Mouse (Mus musculus): ENCODE data around the gene Asprv1.

The Asprv1 gene

DNA sequence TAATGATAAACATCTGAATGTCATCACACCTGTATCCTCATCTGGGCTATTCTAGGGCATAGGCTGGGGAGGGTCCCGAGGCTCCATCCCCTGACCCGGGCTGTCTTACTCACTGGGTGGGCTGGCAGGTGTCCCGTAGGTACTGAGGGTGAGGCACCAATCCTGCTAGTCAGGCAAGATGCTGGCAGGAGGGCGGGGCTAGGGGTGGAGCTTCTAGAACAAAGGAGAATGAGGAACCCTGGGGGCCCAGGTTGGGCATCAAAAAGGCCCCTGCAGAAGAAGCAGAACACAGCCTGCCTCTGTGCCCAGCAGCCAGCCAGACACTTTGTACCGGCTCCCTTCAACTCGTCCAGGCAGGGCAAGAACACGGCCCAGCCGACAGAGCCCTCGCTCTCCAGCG is at the start of gene Asprv1:
TSS of gene Asprv1 (plus strand) at position 219 of the 400 bp plus-strand sequence.
- DNase-seq (ENCODE audit: low read depth, low spot score) = no peak

DNA sequence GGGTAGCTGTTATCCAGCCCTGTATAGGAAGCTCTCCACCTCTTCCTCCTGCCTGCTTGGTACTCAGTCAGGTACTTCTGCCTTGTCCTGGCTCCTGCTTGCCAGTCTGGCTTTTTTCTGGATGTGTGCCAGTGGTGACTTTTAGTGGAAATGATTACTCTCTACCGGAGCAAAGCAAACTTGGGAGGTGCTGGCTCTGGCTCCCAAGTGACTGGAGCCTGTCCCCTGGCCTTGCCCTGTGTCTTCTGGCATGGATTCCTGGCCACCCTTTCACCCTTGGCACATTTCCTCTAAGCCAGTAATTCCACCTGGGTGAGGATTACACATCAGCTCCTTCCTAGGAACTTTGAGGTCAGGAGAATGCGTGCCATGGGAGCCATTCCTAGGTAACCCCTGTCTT is 49.6 kb upstream of the Asprv1 start:
- no peak for DNase-seq (ENCODE audit: low read depth, low spot score)

DNA sequence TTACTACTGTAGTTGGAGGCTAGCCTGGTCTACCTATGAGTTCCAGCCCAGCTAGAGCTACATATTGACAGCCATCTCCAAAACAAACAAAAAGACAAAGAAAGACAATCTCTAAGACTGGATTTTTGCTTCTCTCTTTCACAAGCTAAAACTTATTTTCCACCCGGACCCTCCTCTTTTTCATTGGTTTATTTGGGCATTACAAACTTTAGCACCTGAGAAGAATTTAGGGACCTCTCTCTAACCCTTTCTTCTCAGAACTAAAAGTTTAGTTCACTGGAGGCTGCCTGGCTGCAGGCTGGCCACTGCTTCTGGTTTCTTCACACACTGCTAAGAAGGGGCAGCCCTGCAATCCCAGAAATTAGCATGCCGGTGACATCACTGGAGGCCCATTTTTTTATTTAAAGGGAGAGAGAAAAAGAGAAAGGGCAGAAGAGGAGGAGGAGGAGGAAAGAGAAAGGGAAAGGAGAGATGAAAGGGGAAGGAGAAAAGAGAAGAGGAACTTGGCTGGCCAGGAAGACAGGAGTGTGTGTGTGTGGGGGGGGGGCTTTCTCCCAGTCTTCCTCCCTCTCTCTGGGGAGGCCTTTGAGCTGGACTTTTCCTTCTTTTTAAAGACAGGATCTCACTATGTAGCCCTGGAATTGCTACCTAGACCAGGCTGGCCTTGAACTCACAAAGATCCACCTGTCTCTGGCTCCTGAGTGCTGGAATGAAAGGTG is 48.7 kb upstream of the Asprv1 start:
- no peak for DNase-seq (ENCODE audit: low read depth, low spot score)

- DNase-seq (ENCODE audit: low read depth, low spot score) = no peak
These were observed 48.0 kb upstream of the Asprv1 start for GRCm38 (mm10) chr6:86579926-86580325.

DNA sequence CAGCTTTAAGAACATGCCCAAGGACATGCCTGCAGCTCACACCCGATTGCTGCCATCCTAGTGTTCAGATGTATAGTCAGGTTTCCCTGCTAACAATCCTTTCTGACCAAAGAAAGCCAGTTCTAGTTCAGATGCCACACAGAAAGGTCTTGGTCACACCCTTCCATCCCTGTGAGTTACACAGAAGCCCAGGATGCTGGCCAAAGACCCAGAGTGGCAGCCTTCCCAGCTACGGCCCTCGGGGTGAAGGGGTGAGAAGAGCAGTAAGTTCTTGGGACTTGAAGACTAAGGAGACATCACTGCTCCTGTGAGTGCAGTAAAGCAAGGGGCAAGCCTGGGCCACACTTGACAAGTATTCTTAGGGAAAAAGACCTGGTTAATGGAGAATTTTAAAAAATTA is 44.8 kb upstream of the Asprv1 start:
- no peak for DNase-seq (ENCODE audit: low read depth, low spot score)

- no peak for DNase-seq (ENCODE audit: low read depth, low spot score)
These were observed 44.3 kb upstream of the Asprv1 start for GRCm38 (mm10) chr6:86583601-86584215.

GRCm38 (mm10) chr6:86584296-86585015 is 43.5 kb upstream of the Asprv1 start:
- no peak for DNase-seq (ENCODE audit: low read depth, low spot score)

DNA sequence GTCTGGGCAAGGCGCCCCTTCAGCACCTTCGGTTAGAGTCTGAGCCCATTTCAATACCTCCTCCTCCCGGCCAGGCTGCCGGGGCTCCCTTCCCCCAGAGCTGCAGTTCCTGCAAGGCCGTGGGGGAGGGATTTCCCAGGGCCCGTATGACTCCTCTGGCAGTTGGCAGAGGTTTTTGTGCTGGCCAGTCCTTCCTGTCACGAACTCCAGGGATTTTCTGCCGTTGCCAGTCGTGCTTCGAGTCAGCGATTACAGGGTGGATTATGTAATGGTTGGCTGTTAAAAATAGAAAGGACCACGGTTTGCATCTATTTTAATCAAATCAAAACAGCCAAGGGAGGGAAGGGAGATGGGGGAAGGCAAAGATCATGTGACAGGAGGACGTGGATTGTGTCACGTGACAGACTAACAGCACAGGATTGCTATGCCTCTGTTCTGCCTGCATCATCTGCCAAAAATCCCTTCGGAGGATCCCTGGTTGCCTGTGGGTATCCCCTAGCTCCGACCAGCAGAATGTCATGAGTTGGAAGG is 42.8 kb upstream of the Asprv1 start:
- DNase-seq (ENCODE audit: low read depth, low spot score) = no peak

DNA sequence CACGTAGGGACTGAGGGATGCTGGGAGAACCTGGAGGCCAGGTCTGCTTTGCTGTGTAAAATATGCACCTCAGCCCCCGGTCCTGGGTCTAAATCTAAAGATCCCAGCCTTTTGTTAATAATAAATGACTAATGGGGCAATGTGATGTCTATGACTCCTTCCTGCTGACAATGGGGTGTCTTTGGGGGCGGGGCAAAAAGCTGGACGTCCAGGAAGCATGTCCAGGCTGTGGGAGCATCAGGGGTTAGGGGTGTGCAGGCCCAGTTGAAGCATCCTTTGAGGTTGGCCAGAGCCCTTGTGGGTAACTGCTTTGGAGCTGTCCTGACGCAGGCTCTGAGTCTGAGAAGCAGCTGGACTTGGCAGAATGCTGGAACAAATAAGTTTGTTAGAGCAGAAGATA is 41.9 kb upstream of the Asprv1 start:
- no peak for DNase-seq (ENCODE audit: low read depth, low spot score)

DNA sequence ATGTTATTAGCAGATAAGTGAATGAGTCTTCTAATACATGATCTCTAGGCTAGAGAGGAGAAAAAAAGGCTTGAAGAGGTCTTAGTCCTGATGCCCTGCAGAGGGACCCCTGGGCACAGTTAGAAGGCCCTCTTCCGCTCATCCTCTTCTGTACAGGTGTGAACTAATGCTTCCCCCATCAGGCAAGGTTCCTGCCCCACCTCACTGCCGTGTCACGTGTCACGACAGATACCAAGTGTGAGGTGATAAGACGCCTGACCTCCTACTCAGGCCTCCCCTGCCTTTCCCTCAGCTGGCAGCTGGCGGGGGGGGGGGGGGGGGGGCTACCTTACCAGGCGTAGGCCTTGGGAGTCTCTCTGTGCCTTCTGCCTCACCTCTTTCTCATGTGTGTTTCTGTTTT is 39.5 kb upstream of the Asprv1 start:
- no peak for DNase-seq (ENCODE audit: low read depth, low spot score)

DNA sequence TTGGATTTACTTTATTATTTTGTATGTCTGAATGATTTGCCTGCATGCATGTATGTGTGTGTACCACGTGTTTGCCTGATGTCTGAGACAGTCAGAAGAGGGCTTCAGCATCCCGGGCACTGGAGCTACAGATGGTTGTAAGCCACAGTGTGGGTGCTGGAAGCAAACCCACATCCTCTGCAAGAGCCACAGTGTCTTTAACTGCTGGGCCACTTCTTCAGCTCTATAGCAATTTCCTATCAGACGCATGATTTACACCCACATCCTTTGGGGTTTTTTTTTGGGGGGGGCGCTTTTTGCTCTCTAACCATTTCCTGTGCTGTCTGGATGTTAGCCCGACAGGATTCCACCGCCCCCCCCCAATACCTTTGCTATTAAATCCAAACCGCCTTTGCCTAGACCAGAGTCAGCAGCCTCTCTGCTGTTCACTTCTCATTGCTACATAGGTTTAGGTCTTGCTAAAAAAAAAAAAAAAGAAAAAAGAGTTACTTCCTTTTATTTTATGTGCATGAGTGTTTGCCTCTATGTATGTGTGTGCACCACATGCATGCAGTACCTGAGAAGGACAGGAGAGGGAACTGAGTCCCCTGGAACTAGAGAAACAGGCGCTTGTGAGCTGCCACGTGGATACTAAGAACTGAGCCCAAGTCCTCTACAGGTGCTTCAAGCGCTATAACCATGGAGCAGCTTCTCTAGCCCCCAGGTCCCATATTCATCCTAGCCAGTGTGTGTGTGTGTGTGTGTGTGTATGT is 34.6 kb upstream of the Asprv1 start:
- DNase-seq (ENCODE audit: low read depth, low spot score) = peak; percentile 62

- DNase-seq (ENCODE audit: low read depth, low spot score) = peak; percentile 92
These were observed 33.3 kb upstream of the Asprv1 start for GRCm38 (mm10) chr6:86594636-86595035.

- no peak for DNase-seq (ENCODE audit: low read depth, low spot score)
These were observed 32.0 kb upstream of the Asprv1 start for GRCm38 (mm10) chr6:86595865-86596440.

- DNase-seq (ENCODE audit: low read depth, low spot score) = no peak
These were observed 29.2 kb upstream of the Asprv1 start for GRCm38 (mm10) chr6:86598742-86599193.

DNA sequence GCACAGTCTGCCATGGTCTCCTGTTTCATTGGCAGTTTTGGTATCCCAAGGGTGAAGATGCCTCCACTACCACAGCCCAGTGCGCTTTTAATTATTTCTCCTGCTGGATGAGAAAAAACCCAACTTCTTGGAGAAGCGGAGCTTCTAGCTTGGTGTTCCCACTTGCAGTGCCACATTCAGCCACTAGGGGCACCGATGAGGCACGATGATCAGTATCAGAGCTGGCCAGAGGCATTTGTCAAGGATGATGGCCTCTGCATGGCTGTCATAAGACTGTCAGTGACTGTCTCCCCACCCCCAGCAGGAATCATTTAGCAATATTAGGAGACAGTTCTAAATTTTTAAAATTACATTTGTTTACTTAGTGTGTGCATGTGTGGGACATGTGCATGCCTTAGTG is 28.8 kb upstream of the Asprv1 start:
- peak; percentile 66 for DNase-seq (ENCODE audit: low read depth, low spot score)

DNA sequence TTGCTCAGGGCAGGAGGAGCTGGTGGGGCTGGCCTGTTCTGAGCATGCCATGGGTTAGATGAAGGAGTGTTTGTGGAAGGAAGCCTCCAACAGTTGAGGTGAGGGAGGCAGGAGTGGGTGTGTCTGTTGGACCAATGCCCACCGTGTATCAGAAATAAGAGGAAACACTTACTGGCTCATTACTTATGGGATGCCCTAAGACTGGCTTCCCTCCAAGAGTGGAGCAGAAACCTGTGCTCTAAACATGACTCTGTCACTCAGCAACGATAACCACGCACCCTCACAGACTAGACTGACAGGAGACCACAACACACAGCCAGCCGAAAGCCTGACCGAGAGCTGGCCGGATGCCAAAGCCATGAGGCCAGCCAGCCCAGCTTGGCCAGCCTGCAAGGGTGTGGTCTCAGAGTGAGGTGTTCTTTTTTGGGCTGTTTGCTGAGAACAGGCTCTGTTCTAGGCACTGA is 28.0 kb upstream of the Asprv1 start:
- peak; percentile 47 for DNase-seq (ENCODE audit: low read depth, low spot score)

DNA sequence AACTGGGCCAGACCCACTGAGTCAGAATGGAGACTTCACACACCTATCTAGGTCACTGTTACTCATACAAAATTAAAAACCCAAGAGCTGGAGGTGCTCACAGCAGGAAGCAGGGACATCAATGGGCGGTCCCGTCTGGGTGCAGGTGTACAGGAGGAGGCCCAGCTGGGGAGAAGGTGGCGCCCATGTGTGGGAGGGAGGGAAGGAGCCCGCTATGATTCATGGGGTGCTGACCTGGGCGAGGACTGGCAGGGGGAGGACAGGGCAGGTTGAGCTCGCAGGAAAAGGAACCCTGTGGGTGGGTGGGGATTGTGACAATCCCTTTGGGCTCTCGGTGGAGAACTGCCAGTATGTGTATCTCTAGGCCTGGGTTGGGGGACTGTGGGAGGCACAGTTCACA is 22.7 kb upstream of the Asprv1 start:
- peak; percentile 27 for DNase-seq (ENCODE audit: low read depth, low spot score)

DNA sequence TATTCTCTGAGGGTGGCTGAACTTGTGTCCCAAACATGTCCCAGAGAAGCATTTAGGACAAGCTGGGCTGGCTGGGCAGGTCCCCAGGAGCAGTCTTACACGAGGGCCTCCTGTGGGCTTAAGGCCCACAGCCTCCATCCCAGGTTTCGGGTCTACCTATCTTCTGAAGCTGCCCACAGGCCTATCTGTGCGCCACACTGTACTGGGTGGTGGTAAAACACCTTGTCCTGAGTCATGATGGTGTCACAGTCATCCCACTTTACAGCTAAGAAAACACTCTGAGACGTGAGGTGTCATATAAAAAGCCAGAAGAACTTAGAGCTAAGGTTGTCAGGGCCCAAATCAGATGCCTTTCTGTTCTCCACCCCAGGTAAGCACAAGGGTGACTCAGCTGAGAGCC is 21.7 kb upstream of the Asprv1 start:
- no peak for DNase-seq (ENCODE audit: low read depth, low spot score)

DNA sequence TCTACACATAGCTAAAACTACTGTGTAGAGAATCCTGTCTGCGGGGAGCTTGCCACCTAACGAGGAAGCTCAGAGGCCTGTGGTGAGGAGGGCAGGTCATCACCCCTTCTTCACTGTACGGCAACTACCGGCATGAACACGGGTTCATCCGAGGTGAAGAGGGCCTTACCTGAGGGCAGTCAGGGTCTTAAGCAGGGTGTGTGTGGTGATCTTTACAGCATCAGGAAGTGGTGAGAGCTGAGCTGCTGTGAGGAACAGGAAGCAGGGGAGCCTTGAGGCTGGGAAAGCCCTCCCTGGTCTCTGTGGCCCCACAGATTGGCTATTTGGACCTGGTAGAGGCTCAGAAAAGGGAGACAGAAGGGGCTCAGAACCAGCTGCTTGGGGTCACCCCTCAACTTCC is 20.5 kb upstream of the Asprv1 start:
- DNase-seq (ENCODE audit: low read depth, low spot score) = no peak

DNA sequence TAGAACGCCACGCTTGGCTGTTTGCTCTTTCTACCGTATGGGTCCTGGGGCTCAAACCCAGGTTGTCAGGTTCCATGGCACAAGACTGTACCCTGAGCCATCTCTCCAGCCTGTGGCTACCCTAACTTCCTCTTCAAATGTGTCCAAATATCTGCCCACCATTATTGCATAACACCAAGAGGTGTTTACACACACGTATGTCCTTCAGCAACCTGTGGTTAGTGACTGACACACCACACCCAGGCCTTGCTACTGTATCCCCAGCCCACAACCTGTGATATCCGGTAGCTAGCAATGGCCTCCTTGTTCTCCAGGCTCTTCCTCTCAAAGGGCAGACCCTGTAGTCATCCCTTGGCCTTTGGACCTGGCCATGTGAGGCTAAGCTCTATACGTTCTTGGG is 18.7 kb upstream of the Asprv1 start:
- no peak for DNase-seq (ENCODE audit: low read depth, low spot score)

- DNase-seq (ENCODE audit: low read depth, low spot score) = no peak
These were observed 17.2 kb upstream of the Asprv1 start for GRCm38 (mm10) chr6:86610714-86611113.

Data from A20 (cell line).